Mouse (Mus musculus): ENCODE measurements at regions not wholly inside any gene's neighbourhood (a gene's known extent, or its start where the extent isn't known, plus 50 kb on each side); places are given as distances from the start of the nearest gene placed in this dataset.

DNA sequence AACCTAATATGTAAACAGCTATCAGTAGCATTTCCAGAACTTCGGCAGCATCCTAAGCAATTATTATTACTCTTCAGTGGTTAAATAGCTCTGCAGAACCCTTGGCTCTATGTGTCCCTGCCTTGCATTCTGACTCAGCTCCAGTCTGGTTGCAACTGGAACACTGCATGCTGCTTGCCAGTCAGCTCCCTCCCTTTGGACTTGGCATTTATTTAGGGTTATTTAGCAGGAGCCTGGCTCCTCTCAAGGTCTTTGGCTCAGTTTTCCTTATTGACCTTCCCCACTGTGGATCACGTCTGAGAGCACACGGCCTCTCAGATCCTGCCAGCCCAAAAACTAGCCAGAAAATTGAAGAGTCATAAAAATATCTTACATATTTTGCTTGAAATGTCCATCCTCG is 217.4 kb downstream of the Speer2 start:
- WGBS, result 72% methylated on average over 4 of the region's 4 CpGs
- Histone ChIP-seq H3K27me3 (no peaks in the 10 kb centered on the region), H3K4me2 (replicated peaks) (no peak overlapping the region), H3K36me3 (no peaks in the 10 kb centered on the region), H3K9me3 (no peaks in the 10 kb centered on the region), H3K4me1 (no peaks in the 10 kb centered on the region), H3K9ac (replicated peaks) (no peak overlapping the region), H3K4me3 (no peak overlapping the region), H3K27ac (replicated peaks) (no peak overlapping the region)
- no peak for ATAC-seq (replicated peaks)

DNA sequence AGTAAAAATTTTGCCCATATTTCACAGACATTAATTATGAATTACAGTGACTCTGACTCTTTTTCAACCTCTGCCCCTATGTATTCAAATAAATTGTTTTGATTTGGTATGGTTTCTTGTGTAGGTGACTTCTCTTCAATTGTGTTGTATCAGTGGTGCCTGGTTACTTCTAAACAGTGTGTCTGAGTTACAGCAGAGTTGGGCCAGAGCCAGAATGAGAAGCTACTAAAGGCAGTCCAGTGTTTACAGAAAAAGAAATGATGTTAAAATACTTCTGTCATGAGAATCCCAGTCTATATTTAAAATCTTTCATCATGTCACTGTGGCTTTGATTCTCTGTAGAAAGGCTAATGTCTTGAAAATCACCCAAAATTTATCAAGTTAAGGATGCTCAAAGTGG is 255.8 kb downstream of the Speer2 start:
- H3K4me1 ChIP-seq, result no peaks in the 10 kb centered on the region
- no peak overlapping the region for H3K9ac ChIP-seq (replicated peaks)
- ATAC-seq (replicated peaks), result no peak
- no peak overlapping the region for H3K4me2 ChIP-seq (replicated peaks)
- no peaks in the 10 kb centered on the region for H3K27me3 ChIP-seq
- H3K4me3 ChIP-seq, result no peak overlapping the region
- H3K27ac ChIP-seq (replicated peaks), result no peak overlapping the region
- no peaks in the 10 kb centered on the region for H3K36me3 ChIP-seq
- no peaks in the 10 kb centered on the region for H3K9me3 ChIP-seq

DNA sequence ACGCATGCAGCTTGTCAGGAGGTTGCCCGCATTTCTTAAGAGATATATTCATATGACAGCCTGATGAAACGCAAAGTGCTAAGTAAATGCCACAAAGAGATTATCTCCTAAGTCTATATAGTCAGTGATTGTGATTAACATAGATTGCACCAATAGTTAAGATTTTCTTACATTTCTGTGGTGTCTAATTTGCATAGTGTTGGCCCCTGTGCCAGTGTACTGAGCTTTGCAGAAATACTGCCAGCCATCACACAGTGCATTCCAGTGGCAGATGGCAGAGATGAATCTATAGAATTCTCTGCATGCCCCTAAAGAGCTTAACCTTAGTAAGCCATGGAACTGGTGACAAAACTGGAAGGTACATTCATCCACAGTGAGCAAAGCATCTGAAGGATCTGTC is 262.6 kb downstream of the Speer2 start:
- Histone ChIP-seq H3K9ac (replicated peaks) (no peak overlapping the region), H3K4me3 (no peak overlapping the region), H3K27me3 (no peaks in the 10 kb centered on the region), H3K4me1 (peaks cover 8% of the 10 kb centered on the region; the same call in 1 of the 2 replicates), H3K36me3 (no peaks in the 10 kb centered on the region), H3K9me3 (no peaks in the 10 kb centered on the region), H3K4me2 (replicated peaks) (no peak overlapping the region), H3K27ac (replicated peaks) (0 out of 2 replicates have a peak overlapping the region, but pooled peaks have one; percentile 3)
- 47% methylated on average over 3 of the region's 3 CpGs for WGBS
- peak; percentile 81 for ATAC-seq (replicated peaks)

DNA sequence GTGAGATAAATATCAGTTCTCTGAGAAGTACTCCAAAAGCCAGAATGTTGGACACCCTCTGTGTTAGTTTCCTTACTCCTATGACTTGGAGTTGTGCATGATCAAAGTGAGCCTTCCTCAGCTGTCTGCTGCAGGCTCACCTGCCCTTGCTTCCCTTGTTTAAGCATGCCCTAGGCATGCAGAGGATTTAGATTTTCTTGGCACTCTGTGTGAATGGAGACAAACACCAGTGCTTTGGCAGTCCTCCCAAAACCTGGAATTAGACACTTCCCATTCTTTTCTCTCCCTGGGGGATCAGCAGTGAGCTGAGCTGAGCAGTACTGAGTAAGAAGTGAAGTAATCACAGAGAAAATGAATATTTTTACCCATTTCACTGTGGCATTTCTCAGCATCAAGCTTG is 286.3 kb downstream of the Speer2 start:
- Histone ChIP-seq H3K4me3 (no peak overlapping the region), H3K27ac (replicated peaks) (no peak overlapping the region), H3K36me3 (no peaks in the 10 kb centered on the region), H3K4me2 (replicated peaks) (no peak overlapping the region), H3K4me1 (peaks cover 4% of the 10 kb centered on the region; the same call in 1 of the 2 replicates), H3K9ac (replicated peaks) (no peak overlapping the region), H3K9me3 (no peaks in the 10 kb centered on the region), H3K27me3 (no peaks in the 10 kb centered on the region)
- ATAC-seq (replicated peaks), result 0 out of 2 replicates have a peak, but pooled peaks have one; percentile 23

DNA sequence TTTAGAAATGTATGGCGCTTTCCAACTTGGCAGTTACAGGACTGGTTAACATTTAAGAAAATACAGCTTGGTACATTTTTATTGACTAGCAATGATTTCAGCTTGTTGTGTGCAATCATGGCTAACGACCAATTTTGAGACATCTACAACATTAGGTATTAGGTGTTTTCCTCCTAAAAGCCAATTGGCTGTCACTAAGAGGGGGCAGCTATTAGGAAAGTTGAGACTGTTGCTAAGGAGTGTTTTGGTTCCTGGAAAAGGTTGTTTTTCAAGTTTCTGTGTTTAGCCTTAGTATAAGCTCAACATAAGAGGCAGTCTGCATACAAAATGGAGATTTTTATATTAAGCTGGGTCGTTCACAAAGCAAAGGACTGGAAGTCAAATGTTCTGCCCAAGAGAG is 295.4 kb downstream of the Speer2 start:
- Histone ChIP-seq H3K9me3 (no peaks in the 10 kb centered on the region), H3K9ac (replicated peaks) (no peak overlapping the region), H3K36me3 (no peaks in the 10 kb centered on the region), H3K4me1 (no peaks in the 10 kb centered on the region), H3K27me3 (no peaks in the 10 kb centered on the region), H3K4me2 (replicated peaks) (no peak overlapping the region), H3K4me3 (no peak overlapping the region), H3K27ac (replicated peaks) (no peak overlapping the region)
- 59% methylated on average over 3 of the region's 3 CpGs for WGBS
- peak; percentile 60 for ATAC-seq (replicated peaks)

DNA sequence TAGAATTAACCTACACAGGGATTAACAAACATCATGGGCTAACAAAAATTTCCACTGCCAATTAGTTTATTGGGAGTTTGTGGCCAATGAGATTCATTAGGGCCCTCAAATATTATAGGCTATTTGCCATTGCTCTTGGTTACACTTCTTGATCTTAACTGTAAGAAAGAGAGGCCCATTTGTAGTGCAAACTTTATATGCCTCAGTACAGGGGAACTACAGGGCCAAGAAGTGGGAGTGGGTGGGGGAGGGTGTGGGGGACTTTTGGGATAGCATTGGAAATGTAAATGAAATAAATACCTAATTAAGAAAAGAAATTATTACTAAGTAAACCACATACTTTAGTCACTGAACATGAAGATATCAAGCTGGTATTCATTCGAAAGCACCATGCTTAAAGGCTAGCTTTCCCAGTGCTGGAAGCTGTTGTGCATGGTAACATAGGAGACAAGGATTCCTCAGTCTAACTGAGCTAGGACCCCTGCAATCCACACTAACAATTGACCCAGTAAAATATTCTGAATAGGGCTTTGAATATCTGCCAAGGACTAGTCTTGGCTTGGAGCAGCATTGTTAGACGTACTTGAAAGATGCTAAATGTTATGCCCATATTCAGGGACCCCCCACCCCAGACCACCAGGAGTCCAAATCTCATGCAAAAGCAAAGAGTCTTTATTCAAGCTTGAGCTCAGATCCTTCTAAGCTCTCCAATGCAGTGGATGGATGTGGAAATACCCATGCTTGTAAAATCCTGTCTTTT is 295.9 kb downstream of the Speer2 start:
- Histone ChIP-seq H3K9ac (replicated peaks) (no peak overlapping the region), H3K4me1 (no peaks in the 10 kb centered on the region), H3K27ac (replicated peaks) (no peak overlapping the region), H3K4me3 (no peak overlapping the region), H3K4me2 (replicated peaks) (no peak overlapping the region), H3K9me3 (no peaks in the 10 kb centered on the region), H3K36me3 (no peaks in the 10 kb centered on the region), H3K27me3 (no peaks in the 10 kb centered on the region)
- ATAC-seq (replicated peaks), result peak; percentile 91
- 33% methylated on average over 2 of the region's 2 CpGs for WGBS

Data from forebrain, embryonic 15.5 days (tissue).